In genomic region chr4:3052314-3053059, GRCm38 (mm10) we compare ENCODE assay signal across 7 mouse cellular contexts.
DNase-seq lines count a peak whose midpoint lies in the region; ATAC-seq lines count a peak whose summit lies in the region.

No protein-coding gene starts in this region.

- H3K9me3 ChIP-seq in forebrain, embryonic 12.5 days: peaks cover 67% of the 10 kb centered on the region

- H3K4me1 ChIP-seq in forebrain, embryonic 12.5 days: no peaks in the 10 kb centered on the region

- H3K9ac ChIP-seq in forebrain, embryonic 12.5 days: no peak overlapping the region

- no peak overlapping the region for H3K4me3 ChIP-seq in forebrain, embryonic 12.5 days (replicated peaks)

- 0 out of 2 replicates have a peak, but pooled peaks cover 4% of the 10 kb centered on the region for H3K36me3 ChIP-seq in forebrain, embryonic 12.5 days (replicated peaks)

- peak; percentile 3 for DNase-seq in ovary, postnatal 36 days (ENCODE audit: low spot score)
- DNase-seq in ovary, postnatal 14 days (ENCODE audit: low spot score): no peak
- DNase-seq in urinary bladder, postnatal 14 days (ENCODE audit: low spot score): peak; percentile 2
- no peak for DNase-seq in frontal cortex, adult 2 months (ENCODE audit: extremely low spot score in 1 of 2, low spot score in 1 of 2)

- H3K4me2 ChIP-seq in forebrain, embryonic 12.5 days: no peak overlapping the region

- ATAC-seq in forebrain, embryonic 12.5 days (ENCODE audit: low FRiP score): 0 out of 2 replicates have a peak, but pooled peaks have one; percentile 15
- peak; percentile 47 for ATAC-seq in inflammation-experienced regulatory T-cells, adult 6 months
- peak; percentile 51 for ATAC-seq in megakaryocyte progenitor cell, adult 5-6 weeks (replicated peaks; ENCODE audit: poor library complexity)

- WGBS in forebrain, embryonic 12.5 days: 77% methylated on average over 4 of the region's 4 CpGs

- H3K27ac ChIP-seq in forebrain, embryonic 12.5 days: no peak overlapping the region

- no peaks in the 10 kb centered on the region for H3K27me3 ChIP-seq in forebrain, embryonic 12.5 days

Comparison
In these comparisons a context has a peak if more than half of its experiments do, and no peak if none do; other contexts are left out.
1. DNase-seq: peak in ovary, postnatal 36 days (single experiment) and urinary bladder, postnatal 14 days (single experiment); none in ovary, postnatal 14 days (single experiment) and frontal cortex, adult 2 months (0 of 2).
2. Peak in every context shown above with its lines, with median percentiles within 50 percentile points of each other: ATAC-seq.